Mouse (Mus musculus): ENCODE results near the gene Ggn. TPM values are rescaled to one million over a fixed set of nuclear protein-coding genes. Genes with fewer than 3 reads are reported as not detected.
"Not testable (repeated sequence)": the region's sequence is repeated elsewhere in the genome, so short reads cannot be mapped to it uniquely, and the experiment has no call there.

Ggn gene
- total RNA-seq (2022) = under 1 TPM in 3 of 4 experiments, not detected in 1; 0.21 to 0.25 (median 0.24) TPM

GRCm38 (mm10) chr7:29170066-29170754 lies at the start of gene Ggn, which contains the start of gene Spred3:
Gene Ggn, plus strand, starts transcription at chr7:29170210.
Gene Spred3, minus strand, starts transcription at chr7:29170411.
- peak; percentile 71 to 74 for DNase-seq (ENCODE audit: low spot score in 2 of 2)

DNA sequence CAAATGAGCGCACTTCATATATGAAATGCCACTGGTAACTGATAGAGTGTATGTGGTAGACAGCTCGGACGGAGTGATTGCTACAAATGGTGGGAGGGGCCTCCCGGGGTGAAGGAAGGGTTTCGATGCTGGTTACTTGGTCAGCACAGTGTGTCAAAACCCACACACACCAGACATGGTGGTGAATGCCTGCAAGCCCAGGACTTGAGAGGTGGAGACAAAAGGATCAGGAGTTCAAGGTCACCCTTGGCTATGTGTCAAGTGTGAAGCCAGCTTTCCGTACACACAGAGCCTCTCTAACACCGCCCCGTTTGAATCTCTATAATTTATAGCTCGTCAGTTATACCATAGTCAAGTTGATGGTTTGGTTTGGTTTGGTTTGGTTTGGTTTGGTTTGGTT lies 47.2 kb upstream of the Ggn start:
- DNase-seq (ENCODE audit: low spot score in 2 of 2) = no peak

GRCm38 (mm10) chr7:29123531-29124358 lies 46.3 kb upstream of the Ggn start:
- DNase-seq (ENCODE audit: low spot score in 2 of 2) = peak; percentile 77 to 90

DNA sequence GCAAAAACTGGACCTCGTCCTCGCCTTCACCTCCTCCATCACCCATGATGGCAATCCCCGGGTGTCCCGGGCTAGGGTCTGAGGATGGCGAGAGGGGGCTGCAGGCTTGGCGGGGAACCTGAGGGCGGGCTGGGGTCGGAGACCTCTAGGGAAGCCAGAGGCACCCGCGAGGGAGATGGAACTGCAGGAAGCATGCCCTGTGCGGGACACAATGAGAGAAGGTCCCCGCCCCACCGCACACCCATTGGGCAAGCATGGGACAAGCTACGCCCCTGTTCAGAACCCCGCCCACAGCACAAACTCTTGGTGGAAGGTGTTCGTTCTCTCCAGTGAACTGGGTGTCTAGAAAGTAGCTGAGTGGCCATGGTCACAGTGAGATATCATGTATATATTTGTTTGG lies 45.0 kb upstream of the Ggn start, which contains the start of gene Ryr1:
Ryr1 (minus strand) TSS at position 210 of the 400 bp plus-strand sequence.
- DNase-seq (ENCODE audit: low spot score in 2 of 2) = peak; percentile 77 to 86

- DNase-seq (ENCODE audit: low spot score in 2 of 2) = peak; percentile 74 to 79
Measured at GRCm38 (mm10) chr7:29126173-29126915, 43.7 kb upstream of the Ggn start.

- DNase-seq (ENCODE audit: low spot score in 2 of 2) = no peak
Measured at GRCm38 (mm10) chr7:29128725-29129124, 41.3 kb upstream of the Ggn start.

DNA sequence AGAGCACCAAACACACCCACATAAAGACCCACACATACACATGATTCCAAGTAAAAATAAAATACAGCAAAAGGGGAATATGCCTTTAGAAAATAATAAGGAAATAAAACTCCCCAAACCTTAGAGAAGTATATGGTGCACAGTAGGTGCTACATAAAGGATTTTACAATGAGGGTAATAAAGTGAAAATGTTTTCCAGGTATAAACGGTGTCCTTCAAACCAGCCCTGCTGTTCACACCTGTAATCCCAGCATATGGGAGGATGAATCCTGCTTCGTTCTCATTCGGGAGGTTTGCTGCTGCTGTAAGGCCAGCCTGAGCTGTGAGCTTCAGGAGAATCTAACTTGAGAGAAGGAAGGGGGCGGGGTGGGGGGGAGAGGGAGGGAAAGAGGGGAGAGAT lies 35.8 kb upstream of the Ggn start:
- no peak for DNase-seq (ENCODE audit: low spot score in 2 of 2)

DNA sequence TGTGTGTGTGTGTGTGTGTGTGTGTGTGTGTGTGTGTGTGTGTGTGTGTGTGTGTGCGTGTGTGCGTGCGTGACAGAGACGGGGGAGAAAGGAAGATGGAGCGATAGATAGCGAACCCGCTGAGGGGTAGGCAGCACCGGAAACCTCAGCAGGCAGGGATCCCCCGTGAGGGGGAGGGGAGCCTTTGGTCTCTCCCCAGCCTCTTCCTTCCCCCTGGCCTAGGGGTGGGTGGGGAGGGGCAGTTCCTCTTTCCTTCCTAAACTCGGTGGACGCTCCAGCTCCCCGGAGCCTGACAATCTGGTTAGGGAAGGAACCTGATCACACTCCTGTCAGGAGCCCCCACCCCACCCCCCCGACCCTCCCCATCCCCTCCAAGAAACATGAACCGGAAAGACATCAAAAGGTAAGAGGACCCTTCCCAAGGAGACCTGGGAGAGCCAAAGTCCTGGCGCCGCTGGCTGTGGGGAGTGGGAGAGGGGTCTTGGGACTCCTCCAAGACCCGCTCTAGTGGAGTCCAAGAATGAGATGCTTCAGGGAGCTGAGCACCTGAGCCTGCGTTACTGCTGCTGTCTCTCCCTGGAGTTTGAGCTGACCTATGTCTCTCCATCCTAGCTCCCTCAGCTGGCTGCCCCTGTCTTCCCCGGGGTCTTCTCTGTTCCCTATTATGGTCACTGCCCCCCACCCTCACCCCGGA lies 35.2 kb upstream of the Ggn start, which contains the start of gene Rasgrp4:
Rasgrp4 (plus strand) TSS at position 159 of the 694 bp plus-strand sequence.
- no peak for DNase-seq (ENCODE audit: low spot score in 2 of 2)

DNA sequence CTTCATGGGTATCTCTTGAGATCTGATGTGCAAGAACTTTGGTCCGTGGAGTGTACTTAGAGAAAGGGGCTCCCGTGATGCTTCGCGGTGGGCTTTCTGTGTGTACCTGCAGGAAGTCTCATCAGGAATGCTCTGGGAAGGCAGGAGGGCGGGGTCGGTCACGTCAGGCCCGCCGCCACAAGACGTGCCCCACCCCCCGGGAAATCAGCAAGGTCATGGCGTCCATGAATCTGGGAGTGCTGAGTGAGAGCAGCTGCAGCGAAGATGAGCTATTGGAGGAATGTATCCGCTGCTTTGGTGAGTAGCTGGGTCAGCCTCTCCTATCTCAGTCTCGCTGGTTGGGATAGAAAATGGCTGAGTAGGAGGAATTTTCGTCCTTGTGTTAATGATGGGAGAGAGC lies 32.6 kb upstream of the Ggn start:
- DNase-seq (ENCODE audit: low spot score in 2 of 2) = no peak

DNA sequence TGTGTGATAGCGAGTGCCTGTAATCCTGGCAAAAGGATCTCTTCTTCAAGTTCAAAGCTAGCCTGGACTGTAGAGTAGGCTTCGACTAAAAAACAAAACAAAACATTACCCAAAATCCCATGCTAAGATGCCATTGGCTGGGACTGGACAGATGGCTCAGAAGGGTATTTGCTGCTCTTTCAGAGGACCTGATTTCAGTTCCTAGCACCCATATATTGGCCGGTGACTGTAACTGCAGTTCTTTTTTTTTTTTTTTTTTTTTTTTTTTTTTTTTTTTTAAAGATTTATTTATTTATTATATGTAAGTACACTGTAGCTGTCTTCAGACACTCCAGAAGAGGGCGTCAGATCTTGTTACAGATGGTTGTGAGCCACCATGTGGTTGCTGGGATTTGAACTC lies 30.8 kb upstream of the Ggn start:
- not testable (repeated sequence) for DNase-seq (ENCODE audit: low spot score in 2 of 2)

GRCm38 (mm10) chr7:29141416-29141815 lies 28.6 kb upstream of the Ggn start:
- DNase-seq (ENCODE audit: low spot score in 2 of 2) = no peak

- no peak for DNase-seq (ENCODE audit: low spot score in 2 of 2)
Measured at GRCm38 (mm10) chr7:29144006-29144405, 26.0 kb upstream of the Ggn start.

DNA sequence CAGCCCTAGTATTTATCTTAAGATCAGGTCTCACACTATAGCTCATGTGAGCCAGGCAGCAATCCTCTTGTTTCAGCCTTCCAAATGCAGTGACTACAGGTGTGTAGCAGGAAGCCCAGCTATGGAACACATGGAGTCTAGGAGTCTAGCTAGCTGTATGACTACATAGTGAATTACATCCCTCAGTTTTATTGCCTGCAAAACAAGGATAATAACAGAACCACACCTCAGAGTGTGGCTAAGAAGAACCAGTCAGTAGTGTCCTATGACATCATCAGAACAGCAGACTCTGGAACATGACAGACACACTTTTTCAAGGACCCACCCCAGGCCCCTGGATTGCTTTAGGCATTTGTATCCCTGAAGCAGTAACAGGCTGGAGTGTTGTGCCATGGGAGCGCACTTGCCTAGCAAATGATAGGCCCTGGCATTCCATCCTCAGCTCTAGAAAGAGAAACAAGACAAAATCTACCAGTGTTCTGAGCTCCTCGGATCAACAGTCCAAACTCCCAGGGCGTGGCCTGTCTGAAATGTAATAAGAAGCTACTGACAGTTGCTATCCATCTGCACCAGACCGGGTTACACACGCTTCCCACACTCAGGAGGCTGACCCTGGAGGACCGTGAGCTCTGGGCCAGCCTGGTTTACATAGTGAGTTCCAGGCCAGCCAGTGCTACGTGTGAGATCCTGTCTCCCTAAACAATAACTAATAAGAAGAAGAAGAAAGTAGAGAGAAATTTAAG lies 23.2 kb upstream of the Ggn start:
- DNase-seq (ENCODE audit: low spot score in 2 of 2) = no peak

- no peak for DNase-seq (ENCODE audit: low spot score in 2 of 2)
Measured at GRCm38 (mm10) chr7:29148771-29149170, 21.2 kb upstream of the Ggn start.

DNA sequence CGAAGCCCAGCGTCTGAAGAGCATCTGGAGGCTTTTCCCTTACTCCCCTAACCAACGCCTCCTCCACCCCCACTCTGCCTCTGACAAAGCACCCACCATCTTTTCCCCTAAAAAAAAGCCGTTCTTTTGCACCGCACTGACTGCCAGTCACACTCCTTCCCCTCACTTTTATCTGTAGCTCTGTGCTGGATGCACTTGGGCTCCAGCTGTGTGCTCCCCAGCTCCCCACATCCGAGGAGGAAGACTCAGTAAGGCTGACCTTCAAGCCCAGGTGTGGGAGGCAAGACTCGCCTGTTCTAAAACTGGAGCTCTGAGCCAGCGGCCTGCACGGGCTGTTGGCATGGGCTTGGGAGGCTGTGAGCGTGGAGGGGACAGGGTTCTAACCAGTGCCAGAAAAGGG lies 18.5 kb upstream of the Ggn start:
- DNase-seq (ENCODE audit: low spot score in 2 of 2) = no peak

DNA sequence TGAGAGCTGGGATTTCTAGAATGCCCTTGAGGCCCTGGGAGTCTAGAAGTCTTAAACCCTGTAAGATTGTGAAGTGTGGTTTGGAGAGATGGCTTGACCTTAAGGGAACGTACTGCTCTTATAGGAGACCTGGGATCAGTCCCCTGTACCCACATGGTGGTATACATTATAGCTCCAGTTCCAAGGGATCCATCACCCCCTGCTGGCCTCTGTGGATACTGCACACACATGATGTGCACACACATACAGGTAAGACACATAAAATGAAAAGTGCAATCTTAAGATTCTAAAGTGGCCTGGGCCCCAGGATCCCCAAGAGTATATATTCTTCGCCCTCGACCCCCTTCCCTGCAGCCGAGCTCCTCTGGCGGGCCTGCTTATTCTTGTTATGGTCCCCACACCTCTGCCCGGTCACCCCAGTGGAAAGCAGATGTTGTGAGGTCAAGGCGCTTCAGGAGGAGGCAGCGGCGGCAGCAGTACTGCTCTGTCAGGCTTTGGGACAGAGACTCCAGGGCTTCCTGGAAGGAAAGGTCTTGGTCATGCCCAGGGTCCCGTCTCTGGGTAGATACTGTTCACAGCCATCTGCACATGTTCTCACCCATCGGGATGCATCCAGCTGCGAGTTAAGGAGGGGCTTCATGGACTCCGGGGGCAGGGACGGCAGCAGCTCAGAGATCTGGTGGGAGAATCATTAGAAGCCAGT lies 15.8 kb upstream of the Ggn start:
- no peak for DNase-seq (ENCODE audit: low spot score in 2 of 2)

DNA sequence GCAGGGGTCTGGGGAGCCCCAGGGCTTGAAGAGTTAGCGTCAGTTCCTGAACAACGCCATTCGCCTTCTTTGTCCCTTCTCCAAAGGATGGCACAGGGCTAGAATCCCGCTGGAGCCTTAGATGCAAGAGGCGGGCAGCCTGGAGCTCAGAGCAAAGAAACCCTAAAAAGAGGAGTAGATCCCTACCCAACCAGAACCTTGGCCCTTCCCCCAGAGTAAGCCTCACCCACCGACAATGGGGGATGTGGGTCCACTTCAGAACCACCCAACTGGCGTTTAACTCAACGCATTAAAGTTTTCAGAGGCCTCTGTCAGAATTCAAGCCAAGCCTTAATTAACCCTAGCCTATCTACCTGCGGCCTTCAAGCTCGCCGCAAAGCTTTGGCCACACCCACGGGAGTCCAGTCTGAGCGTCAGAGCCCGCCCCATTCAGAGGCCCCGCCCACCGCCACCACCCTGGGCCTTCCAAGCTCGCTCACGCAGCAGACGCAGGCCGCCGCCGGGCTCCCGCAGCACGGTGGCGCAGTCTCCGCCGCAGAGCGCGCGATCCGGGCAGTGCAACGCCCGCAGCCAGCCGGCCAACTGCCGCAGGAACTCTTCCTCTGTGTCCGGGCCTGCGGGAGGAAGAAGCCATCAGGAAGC lies 14.7 kb upstream of the Ggn start:
- DNase-seq (ENCODE audit: low spot score in 2 of 2) = peak; percentile 85 to 87

GRCm38 (mm10) chr7:29155838-29156782 lies 13.9 kb upstream of the Ggn start, which contains the start of gene Fam98c:
Gene Fam98c, minus strand, starts transcription at chr7:29156234.
- DNase-seq (ENCODE audit: low spot score in 2 of 2) = peak; percentile 72 to 80

All from gastrocnemius, adult 8-10 months (tissue).